In the genomic region with DNA sequence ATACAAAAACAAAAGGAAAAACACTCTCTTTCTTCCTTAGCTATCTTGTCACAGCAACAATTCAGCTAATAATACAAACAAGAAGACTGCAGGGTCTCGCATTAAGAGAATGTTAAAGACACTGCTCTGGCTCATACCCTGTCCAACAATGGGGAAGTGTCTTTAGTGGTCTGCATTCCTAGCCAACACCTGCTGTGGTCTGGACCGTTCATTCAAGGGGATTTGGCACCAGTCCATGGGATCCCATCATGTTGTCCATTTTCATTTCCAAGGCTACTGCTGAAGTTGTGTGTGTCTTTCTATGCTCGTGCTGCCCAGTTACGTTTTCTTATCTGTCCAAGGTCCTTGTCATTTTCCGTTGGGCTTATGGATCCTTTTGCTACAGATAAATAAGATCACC, we compare ENCODE assay signal across 19 mouse cellular contexts.
"Had no signal": no experiment of that assay in that cellular context is flagged by ENCODE, and none has a peak within 500 bp of the region (broad histone marks: within the 10 kb centered on the region; RNA-seq: fewer than 3 reads in every experiment).

No protein-coding gene starts in this region.

- H3K36me3 ChIP-seq: intestine, embryonic 15.5 days; limb, embryonic 12.5 days; liver, embryonic 12.5 days; liver, embryonic 15.5 days; lung, embryonic 15.5 days; midbrain, embryonic 12.5 days; stomach, embryonic 15.5 days had no signal

- H3K4me2 ChIP-seq: intestine, embryonic 15.5 days; limb, embryonic 12.5 days; liver, embryonic 12.5 days; liver, embryonic 15.5 days; lung, embryonic 15.5 days; midbrain, embryonic 12.5 days; stomach, embryonic 15.5 days had no signal

- H3K9me3 ChIP-seq: intestine, embryonic 15.5 days; limb, embryonic 12.5 days; liver, embryonic 12.5 days; liver, embryonic 15.5 days; lung, embryonic 15.5 days; midbrain, embryonic 12.5 days; stomach, embryonic 15.5 days had no signal

- DNase-seq: kidney, adult 18-20 months; kidney, adult 9 months; kidney, postnatal 14 days; kidney, postnatal 4 days; liver; lung, adult 18-20 months; lung, postnatal 10 days; lung, postnatal 36 days; right cerebral cortex, postnatal 25 days; spleen, adult 18-20 months; thymus, postnatal 25 days had no signal

- H3K27ac ChIP-seq: intestine, embryonic 15.5 days; limb, embryonic 12.5 days; liver, embryonic 12.5 days; liver, embryonic 15.5 days; lung, embryonic 15.5 days; midbrain, embryonic 12.5 days; stomach, embryonic 15.5 days had no signal

- H3K4me1 ChIP-seq: intestine, embryonic 15.5 days; limb, embryonic 12.5 days; liver, embryonic 12.5 days; liver, embryonic 15.5 days; lung, embryonic 15.5 days; megakaryocyte, embryonic 14.5 days; midbrain, embryonic 12.5 days; stomach, embryonic 15.5 days had no signal

- H3K9ac ChIP-seq: intestine, embryonic 15.5 days; limb, embryonic 12.5 days; liver, embryonic 12.5 days; liver, embryonic 15.5 days; lung, embryonic 15.5 days; midbrain, embryonic 12.5 days; stomach, embryonic 15.5 days had no signal

- H3K27me3 ChIP-seq: intestine, embryonic 15.5 days; limb, embryonic 12.5 days; liver, embryonic 12.5 days; liver, embryonic 15.5 days; lung, embryonic 15.5 days; megakaryocyte, embryonic 14.5 days; midbrain, embryonic 12.5 days; stomach, embryonic 15.5 days had no signal

- H3K4me3 ChIP-seq: intestine, embryonic 15.5 days; limb, embryonic 12.5 days; liver, embryonic 12.5 days; liver, embryonic 15.5 days; lung, embryonic 15.5 days; megakaryocyte, embryonic 14.5 days; midbrain, embryonic 12.5 days; stomach, embryonic 15.5 days had no signal

- ATAC-seq: intestine, embryonic 15.5 days; liver, embryonic 12.5 days had no signal
